Mouse (Mus musculus) right cerebral cortex, postnatal 25 days (tissue): ENCODE measurements around the gene Nkx1-1.

ENCODE experiments used
- DNase-seq: peaks from one replicate; pipeline ENCODE4 v3.0.0; 2022

The Nkx1-1 gene

GRCm38 (mm10) chr5:33433201-33434138, at the start of gene Nkx1-1:
Gene Nkx1-1, minus strand, starts transcription at chr5:33433976.
- DNase-seq: no peak

GRCm38 (mm10) chr5:33481318-33481685, 47.5 kb upstream of the Nkx1-1 start:
- no peak for DNase-seq

GRCm38 (mm10) chr5:33480582-33481317, 47.0 kb upstream of the Nkx1-1 start:
- DNase-seq: no peak

GRCm38 (mm10) chr5:33465464-33465863, 31.7 kb upstream of the Nkx1-1 start:
- DNase-seq: no peak

- DNase-seq: no peak
Observed at GRCm38 (mm10) chr5:33464390-33464789, 30.6 kb upstream of the Nkx1-1 start.

GRCm38 (mm10) chr5:33459111-33459510, 25.3 kb upstream of the Nkx1-1 start:
- no peak for DNase-seq

GRCm38 (mm10) chr5:33458132-33458622, 24.4 kb upstream of the Nkx1-1 start:
- DNase-seq: no peak

- no peak for DNase-seq
Observed at GRCm38 (mm10) chr5:33455737-33456136, 22.0 kb upstream of the Nkx1-1 start.

- no peak for DNase-seq
Observed at GRCm38 (mm10) chr5:33443794-33444193, 10.0 kb upstream of the Nkx1-1 start.

- peak; percentile 35 for DNase-seq
Observed at GRCm38 (mm10) chr5:33442927-33443710, 9.3 kb upstream of the Nkx1-1 start.

- no peak for DNase-seq
Observed at GRCm38 (mm10) chr5:33438214-33438613, 4.4 kb upstream of the Nkx1-1 start.

- no peak for DNase-seq
Observed at GRCm38 (mm10) chr5:33435941-33436340, 2.2 kb upstream of the Nkx1-1 start.

- no peak for DNase-seq
Observed at GRCm38 (mm10) chr5:33435151-33435550, 1.4 kb upstream of the Nkx1-1 start.

GRCm38 (mm10) chr5:33434141-33434780, 485 bp upstream of the Nkx1-1 start:
- peak; percentile 12 for DNase-seq

- DNase-seq: no peak
Observed at GRCm38 (mm10) chr5:33432057-33432935, 1.5 kb downstream of the Nkx1-1 start.

- no peak for DNase-seq
Observed at GRCm38 (mm10) chr5:33431173-33432005, 2.4 kb downstream of the Nkx1-1 start.

- peak; percentile 18 for DNase-seq
Observed at GRCm38 (mm10) chr5:33430511-33431172, 3.1 kb downstream of the Nkx1-1 start.

- no peak for DNase-seq
Observed at GRCm38 (mm10) chr5:33430106-33430505, 3.7 kb downstream of the Nkx1-1 start.

- DNase-seq: no peak
Observed at GRCm38 (mm10) chr5:33427461-33427860, 6.3 kb downstream of the Nkx1-1 start.

GRCm38 (mm10) chr5:33420313-33420712, 13.5 kb downstream of the Nkx1-1 start:
- no peak for DNase-seq
